Mouse (Mus musculus): ENCODE data around the gene Actr1a. TPM values are rescaled to one million over a fixed set of nuclear protein-coding genes. Genes with fewer than 3 reads are reported as not detected.
A peak's percentile ranks its signal among the peaks of the same experiment; 100 is the strongest.

Gene Actr1a
- polyA plus RNA-seq, 1 experiment from 2014 or later = 56.1 TPM

GRCm38 (mm10) chr19:46374477-46375088 is 21.0 kb downstream of the Actr1a start:
- DNase-seq (no peak), ATAC-seq (ENCODE audit: low read depth) (peak; percentile 49)
- no peaks in the 10 kb centered on the region for H3K9me3 ChIP-seq (replicated peaks)
- H3K36me3 ChIP-seq = peaks cover 48% of the 10 kb centered on the region
- no peaks in the 10 kb centered on the region for H3K27me3 ChIP-seq
- H3K4me2 ChIP-seq = no peak overlapping the region
- H3K4me1 ChIP-seq (replicated peaks) = peaks cover 14% of the 10 kb centered on the region
- H3K27ac ChIP-seq = no peak overlapping the region
- 80% methylated on average over 21 of the region's 21 CpGs for whole genome bisulfite sequencing (ENCODE audit: insufficient replicate concordance)
- H3K9ac ChIP-seq = no peak overlapping the region
- H3K4me3 ChIP-seq (replicated peaks) = no peak overlapping the region

- H3K4me2 ChIP-seq = no peak overlapping the region
- no peak overlapping the region for H3K27ac ChIP-seq
- H3K4me3 ChIP-seq (replicated peaks) = no peak overlapping the region
- ATAC-seq (ENCODE audit: low read depth) (no peak; the same call in 1 of the 2 replicates), DNase-seq (no peak)
- H3K36me3 ChIP-seq = peaks cover 10% of the 10 kb centered on the region; the same call in 1 of the 2 replicates
- no peaks in the 10 kb centered on the region for H3K9me3 ChIP-seq (replicated peaks)
- H3K9ac ChIP-seq = no peak overlapping the region
- H3K27me3 ChIP-seq = no peaks in the 10 kb centered on the region
- H3K4me1 ChIP-seq (replicated peaks) = peaks cover 1% of the 10 kb centered on the region; the same call in 1 of the 2 replicates
- WGBS (ENCODE audit: insufficient replicate concordance) = 29% methylated on average over 4 of the region's 4 CpGs
These were observed 26.3 kb downstream of the Actr1a start for GRCm38 (mm10) chr19:46369204-46369603.

GRCm38 (mm10) chr19:46367798-46368590 is 27.6 kb downstream of the Actr1a start:
- Histone ChIP-seq H3K4me2 (no peak overlapping the region), H3K9me3 (replicated peaks) (no peaks in the 10 kb centered on the region), H3K27me3 (no peaks in the 10 kb centered on the region), H3K27ac (no peak overlapping the region), H3K36me3 (peaks cover 10% of the 10 kb centered on the region; the same call in 1 of the 2 replicates), H3K4me1 (replicated peaks) (peaks cover 5% of the 10 kb centered on the region; the same call in 1 of the 2 replicates), H3K4me3 (replicated peaks) (no peak overlapping the region), H3K9ac (no peak overlapping the region; the same call in 1 of the 2 replicates)
- DNase-seq (no peak), ATAC-seq (ENCODE audit: low read depth) (no peak)
- WGBS (ENCODE audit: insufficient replicate concordance) = 82% methylated on average over 23 of the region's 23 CpGs

- WGBS (ENCODE audit: insufficient replicate concordance) = 61% methylated on average over 11 of the region's 11 CpGs
- H3K4me2 ChIP-seq = no peak overlapping the region
- H3K9ac ChIP-seq = no peak overlapping the region
- H3K4me1 ChIP-seq (replicated peaks) = peaks cover 15% of the 10 kb centered on the region
- H3K9me3 ChIP-seq (replicated peaks) = no peaks in the 10 kb centered on the region
- H3K27ac ChIP-seq = peak overlapping the region; percentile 16
- H3K27me3 ChIP-seq = no peaks in the 10 kb centered on the region
- no peak overlapping the region for H3K4me3 ChIP-seq (replicated peaks)
- H3K36me3 ChIP-seq = peaks cover 5% of the 10 kb centered on the region; the same call in 1 of the 2 replicates
- ATAC-seq (ENCODE audit: low read depth) = peak; percentile 46; the same call in 1 of the 2 replicates
- no peak for DNase-seq
These were observed 32.1 kb downstream of the Actr1a start for GRCm38 (mm10) chr19:46363294-46364009.

- H3K4me3 ChIP-seq (replicated peaks) = no peak overlapping the region
- no peak for ATAC-seq (ENCODE audit: low read depth)
These were observed 33.4 kb downstream of the Actr1a start for GRCm38 (mm10) chr19:46362104-46362503.

GRCm38 (mm10) chr19:46358381-46358780 is 37.2 kb downstream of the Actr1a start:
- Histone ChIP-seq H3K27me3 (no peaks in the 10 kb centered on the region), H3K4me1 (replicated peaks) (peaks cover 37% of the 10 kb centered on the region), H3K27ac (peak overlapping the region; percentile 63), H3K36me3 (peaks cover 5% of the 10 kb centered on the region; the same call in 1 of the 2 replicates), H3K9me3 (replicated peaks) (no peaks in the 10 kb centered on the region), H3K4me3 (replicated peaks) (peak overlapping the region; percentile 69), H3K4me2 (peak overlapping the region; percentile 96), H3K9ac (peak overlapping the region; percentile 77)
- DNase-seq = no peak
- no peak for ATAC-seq (ENCODE audit: low read depth)
- WGBS (ENCODE audit: insufficient replicate concordance) = 18% methylated on average over 4 of the region's 4 CpGs

More at GRCm38 (mm10) chr19:46362104-46362503, 33.4 kb downstream of the Actr1a start:
- peaks cover 29% of the 10 kb centered on the region for H3K4me1 ChIP-seq (replicated peaks)
- no peak overlapping the region for H3K4me2 ChIP-seq
- H3K36me3 ChIP-seq = peaks cover 5% of the 10 kb centered on the region; the same call in 1 of the 2 replicates
- H3K27me3 ChIP-seq = no peaks in the 10 kb centered on the region
- no peaks in the 10 kb centered on the region for H3K9me3 ChIP-seq (replicated peaks)
- no peak overlapping the region for H3K27ac ChIP-seq
- no peak for DNase-seq
- 71% methylated on average over 8 of the region's 8 CpGs for WGBS (ENCODE audit: insufficient replicate concordance)
- H3K9ac ChIP-seq = no peak overlapping the region

GRCm38 (mm10) chr19:46357344-46358280 is 37.9 kb downstream of the Actr1a start:
- H3K36me3 ChIP-seq = peaks cover 5% of the 10 kb centered on the region; the same call in 1 of the 2 replicates
- WGBS (ENCODE audit: insufficient replicate concordance) = 3% methylated on average over 25 of the region's 25 CpGs
- H3K4me3 ChIP-seq (replicated peaks) = peak overlapping the region; percentile 69
- ATAC-seq (ENCODE audit: low read depth) = peak; percentile 50; the same call in 1 of the 2 replicates
- H3K9me3 ChIP-seq (replicated peaks) = no peaks in the 10 kb centered on the region
- H3K27me3 ChIP-seq = no peaks in the 10 kb centered on the region
- H3K4me2 ChIP-seq = peak overlapping the region; percentile 96
- no peak for DNase-seq
- peaks cover 40% of the 10 kb centered on the region for H3K4me1 ChIP-seq (replicated peaks)
- H3K27ac ChIP-seq = peak overlapping the region; percentile 63
- peak overlapping the region; percentile 77 for H3K9ac ChIP-seq

GRCm38 (mm10) chr19:46356701-46357138 is 38.8 kb downstream of the Actr1a start:
- ATAC-seq (ENCODE audit: low read depth) (peak; percentile 90), DNase-seq (peak; percentile 86)
- under 1% methylated on average over 29 of the region's 29 CpGs for WGBS (ENCODE audit: insufficient replicate concordance)
- peak overlapping the region; percentile 96 for H3K4me2 ChIP-seq
- peaks cover 3% of the 10 kb centered on the region; the same call in 1 of the 2 replicates for H3K36me3 ChIP-seq
- peak overlapping the region; percentile 21 for H3K27ac ChIP-seq
- H3K9ac ChIP-seq = peak overlapping the region; percentile 77
- no peaks in the 10 kb centered on the region for H3K9me3 ChIP-seq (replicated peaks)
- H3K4me3 ChIP-seq (replicated peaks) = peak overlapping the region; percentile 69
- H3K27me3 ChIP-seq = no peaks in the 10 kb centered on the region
- peaks cover 43% of the 10 kb centered on the region for H3K4me1 ChIP-seq (replicated peaks)

- Histone ChIP-seq H3K4me3 (replicated peaks) (peak within 1 kb of the TSS; percentile 70), H3K36me3 (no peaks in the 10 kb centered on the region), H3K4me1 (replicated peaks) (peaks cover 54% of the 10 kb centered on the region), H3K27me3 (peaks cover 30% of the 10 kb centered on the region), H3K9ac (peak within 1 kb of the TSS; percentile 73), H3K27ac (peak within 1 kb of the TSS; percentile 62; the same call in 1 of the 2 replicates), H3K9me3 (replicated peaks) (no peaks in the 10 kb centered on the region), H3K4me2 (peak within 1 kb of the TSS; percentile 89)
- WGBS (ENCODE audit: insufficient replicate concordance) = 49% methylated on average over 10 of the region's 10 CpGs
- ATAC-seq (ENCODE audit: low read depth) (no peak), DNase-seq (no peak)
These were observed 45.2 kb downstream of the Actr1a start, which contains the start of gene 2310034G01Rik for GRCm38 (mm10) chr19:46350168-46350932. Gene 2310034G01Rik, minus strand, starts transcription at chr19:46350302.

Measured in liver, embryonic 13.5 days (tissue).